ENCODE assay signal across 11 mouse cellular contexts in genomic region chr7:27537998-27538397, GRCm38 (mm10).
"Had no signal": no experiment of that assay in that cellular context is flagged by ENCODE, and none has a peak within 500 bp of the region (broad histone marks: within the 10 kb centered on the region; RNA-seq: fewer than 3 reads in every experiment).

No protein-coding gene starts in this region.

- DNase-seq: kidney, adult 8-10 months; kidney, postnatal 25 days; lung, embryonic 14.5 days; lung, postnatal 10 days; lung, postnatal 4 days; right cerebral cortex, postnatal 14 days had no signal

- H3K9ac ChIP-seq: limb, embryonic 15.5 days; lung, embryonic 14.5 days; midbrain, embryonic 13.5 days; stomach, embryonic 15.5 days had no signal

- H3K27me3 ChIP-seq: limb, embryonic 15.5 days; midbrain, embryonic 13.5 days; stomach, embryonic 15.5 days had no signal

- H3K4me2 ChIP-seq: limb, embryonic 15.5 days; lung, embryonic 14.5 days; midbrain, embryonic 13.5 days; stomach, embryonic 15.5 days had no signal

- H3K4me3 ChIP-seq: limb, embryonic 15.5 days; megakaryocyte, embryonic 14.5 days; midbrain, embryonic 13.5 days; stomach, embryonic 15.5 days had no signal

- H3K27ac ChIP-seq: limb, embryonic 15.5 days; midbrain, embryonic 13.5 days; stomach, embryonic 15.5 days had no signal

- H3K9me3 ChIP-seq: limb, embryonic 15.5 days; megakaryocyte, embryonic 14.5 days; midbrain, embryonic 13.5 days; stomach, embryonic 15.5 days had no signal

- ATAC-seq: intestine, postnatal 0 days; midbrain, embryonic 13.5 days had no signal
